Mouse (Mus musculus) C2C12 (cell line): ENCODE data around the gene Bcr. TPM values are rescaled to one million over a fixed set of nuclear protein-coding genes. Genes with fewer than 3 reads are reported as not detected.

Experiments used
- H3K27me3 ChIP-seq: one replicate; pipeline ENCODE4 v1.6.1; 2011; ENCODE audit not compliant: control insufficient read depth, insufficient read depth, insufficient read length
- H3K36me3 ChIP-seq: one replicate; pipeline ENCODE4 v1.6.1; 2011; ENCODE audit not compliant: control insufficient read depth, insufficient read depth
- H3K4me3 ChIP-seq: one replicate; pipeline ENCODE4 v1.5.1; 2011; ENCODE audit warnings: mild to moderate bottlenecking, control low read depth; ENCODE audit not compliant: poor library complexity, insufficient read depth, severe bottlenecking
- H3K79me2 ChIP-seq: one replicate; pipeline ENCODE4 v1.6.1; 2011; ENCODE audit not compliant: control insufficient read depth, insufficient read depth
- H3K79me3 ChIP-seq: one replicate; pipeline ENCODE4 v1.6.1; 2011; ENCODE audit warnings: low read depth, control low read depth
- H3ac ChIP-seq: one replicate; pipeline ENCODE3; 2011; ENCODE audit warnings: low read depth; ENCODE audit not compliant: control insufficient read depth, insufficient read length
- CEBPB ChIP-seq: IDR thresholded peaks from one replicate; pipeline ENCODE4 v1.6.1; 2011; ENCODE audit warnings: low read depth, mild to moderate bottlenecking, control low read depth, moderate library complexity
- CTCF ChIP-seq: IDR thresholded peaks from one replicate; pipeline ENCODE4 v1.5.1; 2011; ENCODE audit not compliant: control insufficient read depth, insufficient read depth, insufficient read length
- FOSL1 ChIP-seq: IDR thresholded peaks from one replicate; pipeline ENCODE4 v1.8.0; 2011; ENCODE audit warnings: mild to moderate bottlenecking, low read length; ENCODE audit not compliant: poor library complexity, insufficient read depth, severe bottlenecking
- MAX ChIP-seq: IDR thresholded peaks from one replicate; pipeline ENCODE4 v1.6.1; 2011; ENCODE audit warnings: mild to moderate bottlenecking, control low read depth
- MYOD1 ChIP-seq: IDR thresholded peaks from one replicate; pipeline ENCODE4 v1.6.1; 2011; ENCODE audit warnings: low read depth; ENCODE audit not compliant: control insufficient read depth, insufficient read length
- MYOG ChIP-seq: IDR thresholded peaks from one replicate; pipeline ENCODE4 v1.6.1; 2011; ENCODE audit not compliant: control insufficient read depth, insufficient read length; ENCODE audit errors: extremely low read depth
- USF1 ChIP-seq: IDR thresholded peaks from one replicate; pipeline ENCODE4 v1.6.1; 2011; ENCODE audit warnings: low read depth, mild to moderate bottlenecking, control low read depth, moderate library complexity
- polyA plus RNA-seq: library from polyadenylated mRNA; unstranded; fragments of >200 nt; fragmentation: generic; extraction: Trizol; gene quantifications from one replicate; pipeline ENCODE4 v1.2.1, GENCODE M21; 2012; ENCODE audit warnings: missing spikeins

Gene Bcr
- polyA plus RNA-seq, 1 experiment, result 16.1 TPM

DNA sequence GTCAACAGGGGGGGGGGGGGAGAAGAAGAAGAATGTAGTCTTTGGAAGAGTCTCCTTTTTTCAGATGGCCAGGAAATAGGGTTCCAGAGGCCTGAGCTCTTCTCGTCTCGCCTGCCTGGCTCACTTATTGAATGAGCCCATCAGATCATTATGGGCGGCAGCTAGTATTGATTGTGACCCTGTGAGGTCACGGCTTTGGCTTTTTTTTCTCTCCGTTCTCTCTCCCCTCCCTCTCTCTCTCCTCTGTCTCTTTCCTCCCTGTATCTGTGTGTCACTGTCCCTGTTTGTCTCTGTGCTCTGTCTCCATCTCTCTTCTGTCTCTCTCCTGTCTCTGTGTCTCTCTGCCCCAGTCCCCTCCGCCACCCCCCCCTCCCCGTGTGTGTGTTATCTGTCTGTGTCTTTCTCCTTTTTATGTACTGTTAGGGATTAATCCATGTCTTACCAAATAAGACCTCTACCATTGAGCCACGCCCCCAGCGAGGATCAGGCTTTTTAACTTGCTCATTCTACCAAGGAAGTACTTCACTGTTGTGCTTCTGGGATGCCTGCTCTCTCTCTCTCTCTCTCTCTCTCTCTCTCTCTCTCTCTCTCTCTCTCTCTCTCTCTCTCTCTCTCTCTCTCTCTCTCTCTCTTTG, 1.5 kb upstream of the Bcr start:
- Histone ChIP-seq H3K27me3 (no peaks in the 10 kb centered on the region), H3K79me3 (peaks cover 26% of the 10 kb centered on the region), H3K79me2 (peaks cover 32% of the 10 kb centered on the region), H3ac (no peak overlapping the region), H3K4me3 (no peak overlapping the region), H3K36me3 (no peaks in the 10 kb centered on the region)
- TF ChIP-seq CEBPB, result no peak
- no peak for TF ChIP-seq MAX
- no peak for TF ChIP-seq FOSL1
- TF ChIP-seq CTCF, result no peak
- no peak for TF ChIP-seq MYOD1
- TF ChIP-seq MYOG, result no peak
- TF ChIP-seq USF1, result no peak

DNA sequence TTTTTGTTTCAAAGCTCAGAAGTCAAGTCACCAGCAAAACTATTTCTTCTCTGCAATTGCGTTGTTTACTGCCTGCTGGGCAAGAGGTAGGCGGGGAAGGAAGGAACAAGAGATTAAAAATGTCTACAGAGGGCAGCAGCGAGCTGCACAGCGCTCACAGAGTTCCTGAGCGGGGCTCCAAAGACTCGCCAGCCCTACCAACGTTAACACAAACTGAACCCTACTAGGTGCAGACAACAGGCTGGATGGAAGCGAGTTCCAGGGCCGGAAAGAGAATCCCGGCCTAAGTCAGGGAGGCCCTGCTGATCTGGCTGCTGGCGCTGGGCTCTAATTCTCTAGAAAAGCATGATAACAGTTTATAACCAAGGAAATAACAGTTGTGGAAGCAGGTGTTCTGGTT, 996 bp upstream of the Bcr start:
- H3ac ChIP-seq, result peak overlapping the region; percentile 18
- no peak for TF ChIP-seq MYOD1
- TF ChIP-seq CTCF, result peak; percentile 75
- TF ChIP-seq CEBPB, result no peak
- H3K36me3 ChIP-seq, result peaks cover under 1% of the 10 kb centered on the region
- peaks cover 31% of the 10 kb centered on the region for H3K79me3 ChIP-seq
- H3K4me3 ChIP-seq, result peak overlapping the region; percentile 11
- no peaks in the 10 kb centered on the region for H3K27me3 ChIP-seq
- H3K79me2 ChIP-seq, result peaks cover 37% of the 10 kb centered on the region

DNA sequence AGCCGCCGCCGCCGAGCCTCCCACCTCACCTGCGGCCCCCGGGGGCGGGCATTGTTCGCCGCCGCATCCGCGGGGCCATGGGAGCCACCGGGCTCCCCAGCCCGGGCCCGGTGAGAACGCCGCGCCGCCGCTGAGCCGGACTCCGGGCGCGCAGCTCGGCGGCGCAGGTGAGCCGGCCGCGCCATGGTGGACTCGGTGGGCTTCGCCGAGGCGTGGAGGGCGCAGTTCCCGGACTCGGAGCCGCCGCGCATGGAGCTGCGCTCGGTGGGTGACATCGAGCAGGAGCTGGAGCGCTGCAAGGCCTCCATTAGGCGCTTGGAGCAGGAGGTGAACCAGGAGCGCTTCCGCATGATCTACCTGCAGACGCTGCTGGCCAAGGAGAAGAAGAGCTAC, 447 bp downstream of the Bcr start:
- peaks cover 52% of the 10 kb centered on the region for H3K79me2 ChIP-seq
- peaks cover 46% of the 10 kb centered on the region for H3K79me3 ChIP-seq
- H3ac ChIP-seq, result peak overlapping the region; percentile 76
- peaks cover 5% of the 10 kb centered on the region for H3K36me3 ChIP-seq
- H3K4me3 ChIP-seq, result peak overlapping the region; percentile 65
- TF ChIP-seq CTCF, result no peak
- no peak for TF ChIP-seq MYOG
- TF ChIP-seq MAX, result no peak
- no peak for TF ChIP-seq USF1
- no peak for TF ChIP-seq MYOD1
- no peak for TF ChIP-seq FOSL1
- no peak for TF ChIP-seq CEBPB
- H3K27me3 ChIP-seq, result no peaks in the 10 kb centered on the region

DNA sequence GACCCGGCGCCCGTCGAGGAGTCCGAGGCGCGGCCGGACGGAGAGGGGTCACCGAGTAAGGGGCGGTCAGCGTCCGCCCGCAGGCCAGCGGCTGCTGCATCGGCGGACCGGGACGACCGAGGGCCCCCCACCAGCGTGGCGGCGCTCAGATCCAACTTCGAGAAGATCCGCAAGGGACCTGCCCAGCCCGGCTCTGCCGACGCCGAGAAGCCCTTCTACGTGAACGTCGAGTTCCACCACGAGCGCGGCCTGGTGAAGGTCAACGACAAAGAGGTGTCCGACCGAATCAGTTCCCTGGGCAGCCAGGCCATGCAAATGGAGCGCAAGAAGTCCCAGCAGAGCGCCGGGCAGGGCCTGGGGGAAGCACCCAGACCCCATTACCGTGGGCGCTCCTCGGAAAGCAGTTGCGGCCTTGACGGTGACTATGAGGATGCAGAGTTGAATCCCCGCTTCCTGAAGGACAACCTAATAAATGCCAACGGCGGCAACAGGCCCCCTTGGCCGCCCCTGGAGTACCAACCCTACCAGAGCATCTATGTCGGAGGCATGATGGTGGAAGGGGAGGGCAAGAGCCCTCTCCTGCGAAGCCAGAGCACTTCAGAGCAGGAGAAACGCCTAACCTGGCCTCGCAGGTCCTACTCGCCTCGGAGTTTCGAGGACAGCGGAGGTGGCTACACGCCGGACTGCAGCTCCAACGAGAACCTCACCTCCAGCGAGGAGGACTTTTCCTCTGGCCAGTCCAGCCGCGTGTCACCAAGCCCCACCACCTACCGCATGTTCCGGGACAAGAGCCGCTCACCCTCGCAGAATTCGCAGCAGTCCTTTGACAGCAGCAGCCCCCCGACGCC, 1.2 kb downstream of the Bcr start:
- peaks cover 5% of the 10 kb centered on the region for H3K36me3 ChIP-seq
- peaks cover 47% of the 10 kb centered on the region for H3K79me3 ChIP-seq
- H3K79me2 ChIP-seq, result peaks cover 59% of the 10 kb centered on the region
- H3ac ChIP-seq, result no peak overlapping the region
- H3K4me3 ChIP-seq, result peak overlapping the region; percentile 65
- no peaks in the 10 kb centered on the region for H3K27me3 ChIP-seq
- no peak for TF ChIP-seq MYOG
- no peak for TF ChIP-seq USF1
- no peak for TF ChIP-seq MAX
- TF ChIP-seq MYOD1, result no peak
- no peak for TF ChIP-seq FOSL1
- no peak for TF ChIP-seq CTCF
- no peak for TF ChIP-seq CEBPB

DNA sequence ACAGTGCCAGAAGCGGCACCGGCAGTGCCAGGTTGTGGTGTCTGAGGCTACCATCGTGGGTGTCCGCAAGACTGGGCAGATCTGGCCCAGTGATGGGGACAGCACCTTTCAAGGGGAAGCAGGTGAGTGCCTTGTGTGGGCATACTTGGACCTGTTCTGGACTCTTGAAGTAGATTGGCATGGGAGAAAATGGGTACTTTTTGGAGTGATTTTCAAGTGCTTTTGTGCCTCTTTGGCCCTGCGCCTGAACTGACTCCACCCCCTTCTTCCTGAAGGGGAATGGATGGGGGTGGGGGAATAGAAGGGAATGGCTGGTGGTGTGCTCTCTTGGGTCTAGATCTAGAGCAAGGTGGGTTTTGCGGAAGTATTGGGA, 1.8 kb downstream of the Bcr start:
- Histone ChIP-seq H3K4me3 (peak overlapping the region; percentile 18), H3K36me3 (peaks cover 5% of the 10 kb centered on the region), H3K79me3 (peaks cover 51% of the 10 kb centered on the region), H3K27me3 (no peaks in the 10 kb centered on the region), H3ac (no peak overlapping the region), H3K79me2 (peaks cover 65% of the 10 kb centered on the region)
- TF ChIP-seq FOSL1 (no peak), MYOD1 (no peak), MYOG (no peak), MAX (no peak), USF1 (no peak), CTCF (no peak), CEBPB (no peak)

DNA sequence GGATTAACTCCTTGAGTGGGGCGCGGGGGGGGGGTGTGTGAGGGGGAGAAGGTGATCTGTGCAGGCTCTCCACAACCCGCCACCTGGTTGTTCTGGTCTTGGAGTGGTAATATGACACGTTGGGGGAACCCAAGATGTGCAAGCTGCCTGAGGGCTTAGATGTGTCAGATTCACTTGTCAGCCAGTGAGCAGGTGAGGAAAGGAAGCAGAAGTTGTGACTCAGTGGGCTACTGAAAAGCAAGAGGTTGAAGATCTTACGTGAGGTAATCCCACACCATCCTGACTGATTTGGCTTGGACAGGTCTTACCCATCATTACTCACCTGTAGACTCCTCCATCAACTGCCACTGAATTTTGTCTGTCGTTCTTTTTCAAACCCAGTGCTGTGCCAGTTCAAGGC, 2.2 kb downstream of the Bcr start:
- H3ac ChIP-seq, result no peak overlapping the region
- H3K4me3 ChIP-seq, result no peak overlapping the region
- no peaks in the 10 kb centered on the region for H3K27me3 ChIP-seq
- peaks cover 69% of the 10 kb centered on the region for H3K79me2 ChIP-seq
- TF ChIP-seq MAX (no peak), FOSL1 (no peak), MYOG (no peak), MYOD1 (no peak), USF1 (no peak), CEBPB (no peak), CTCF (no peak)
- peaks cover 53% of the 10 kb centered on the region for H3K79me3 ChIP-seq
- peaks cover 5% of the 10 kb centered on the region for H3K36me3 ChIP-seq
